Mouse (Mus musculus): ENCODE results near the gene Rapgef3.

GRCm38 (mm10) chr15:97755361-97755760 is 12.4 kb downstream of the Rapgef3 start:
- no peak for TF ChIP-seq CTCF (IDR thresholded peaks at IDR 0.05; ENCODE audit: low read depth, low read length)
- no peak for TF ChIP-seq EP300 (IDR thresholded peaks at IDR 0.05; ENCODE audit: insufficient read depth, low read depth, low read length)
- TF ChIP-seq POLR2A (IDR thresholded peaks at IDR 0.05; ENCODE audit: insufficient read depth, low read length) = no peak
